Mouse (Mus musculus) C2C12 (cell line): ENCODE measurements at regions not wholly inside any gene's neighbourhood (a gene's known extent, or its start where the extent isn't known, plus 50 kb on each side); places are given as distances from the start of the nearest gene placed in this dataset.

Experiments used
- CEBPB ChIP-seq: IDR thresholded peaks from one replicate; pipeline ENCODE4 v1.6.1; 2011; ENCODE audit warnings: low read depth, mild to moderate bottlenecking, control low read depth, moderate library complexity
- CTCF ChIP-seq: IDR thresholded peaks from one replicate; pipeline ENCODE4 v1.5.1; 2011; ENCODE audit not compliant: control insufficient read depth, insufficient read depth, insufficient read length
- MAX ChIP-seq: IDR thresholded peaks from one replicate; pipeline ENCODE4 v1.6.1; 2011; ENCODE audit warnings: mild to moderate bottlenecking, control low read depth
- MYOD1 ChIP-seq: IDR thresholded peaks from one replicate; pipeline ENCODE4 v1.6.1; 2011; ENCODE audit warnings: low read depth; ENCODE audit not compliant: control insufficient read depth, insufficient read length
- MYOG ChIP-seq: IDR thresholded peaks from one replicate; pipeline ENCODE4 v1.6.1; 2011; ENCODE audit not compliant: control insufficient read depth, insufficient read length; ENCODE audit errors: extremely low read depth
- USF1 ChIP-seq: IDR thresholded peaks from one replicate; pipeline ENCODE4 v1.6.1; 2011; ENCODE audit warnings: low read depth, mild to moderate bottlenecking, control low read depth, moderate library complexity

DNA sequence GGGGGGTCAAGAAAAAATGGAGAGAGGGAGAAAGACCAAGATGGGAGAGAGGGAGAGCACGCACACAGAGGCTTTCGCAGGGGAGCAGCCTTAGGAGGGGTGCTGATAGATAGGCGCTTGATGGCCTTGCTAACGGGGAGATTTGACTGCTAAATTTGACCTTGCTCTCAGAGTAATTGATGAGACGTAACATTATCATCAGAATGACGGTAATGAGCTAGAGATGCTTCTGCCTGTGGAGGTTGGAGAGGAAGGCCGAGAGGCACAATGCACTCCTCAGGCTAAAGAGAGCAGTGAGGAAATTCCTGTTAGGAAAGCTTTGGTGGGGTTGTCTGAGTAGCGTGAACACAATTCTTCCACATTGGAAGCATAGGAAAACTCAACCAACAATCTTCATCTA is 509.1 kb upstream of the Kif2a start:
- TF ChIP-seq CTCF (no peak), MYOD1 (no peak), USF1 (no peak), MAX (no peak), MYOG (no peak), CEBPB (no peak)
